Mouse (Mus musculus): ENCODE results near the gene Ggps1. TPM values are rescaled to one million over a fixed set of nuclear protein-coding genes. Genes with fewer than 3 reads are reported as not detected.

The Ggps1 gene
- 56.3 and 61.4 TPM in 2 replicates for polyA plus RNA-seq (2014; fragmentation: Nextera tagmentation; extraction: Ambion mirVana)

GRCm38 (mm10) chr13:14063013-14063941, at the start of gene Ggps1, which contains the start of gene Arid4b:
Gene Ggps1 (minus strand): TSS chr13:14063488.
Gene Arid4b (plus strand): TSS chr13:14063232.
- peak within 1 kb of the TSS; percentile 97 for H3K27ac ChIP-seq (ENCODE audit: low read length)
- WGBS: 0% methylated on average over 62 of the region's 64 CpGs
- peaks cover 6% of the 10 kb centered on the region; the same call in 1 of the 2 replicates for H3K4me1 ChIP-seq (ENCODE audit: control insufficient read depth, insufficient read depth, low read length)
- H3K4me2 ChIP-seq (replicated peaks; ENCODE audit: low read depth, low read length): peak within 1 kb of the TSS; percentile 71
- ATAC-seq (ENCODE audit: insufficient number of reproducible peaks, insufficient read depth, low FRiP score, low read depth): peak; percentile 98
- H3K27me3 ChIP-seq (ENCODE audit: control insufficient read depth, insufficient read depth, low read length): no peaks in the 10 kb centered on the region
- H3K36me3 ChIP-seq (ENCODE audit: control insufficient read depth, insufficient read depth, low read length): peaks cover 2% of the 10 kb centered on the region; the same call in 1 of the 2 replicates
- peak within 1 kb of the TSS; percentile 99 for H3K4me3 ChIP-seq (ENCODE audit: low read depth, low read length)
- peak within 1 kb of the TSS; percentile 98 for H3K9ac ChIP-seq (replicated peaks; ENCODE audit: low read depth, low read length)
- H3K9me3 ChIP-seq (ENCODE audit: control insufficient read depth, low read depth, low read length): no peaks in the 10 kb centered on the region

- no peaks in the 10 kb centered on the region for H3K4me1 ChIP-seq (ENCODE audit: control insufficient read depth, insufficient read depth, low read length)
- H3K27ac ChIP-seq (ENCODE audit: low read length): no peak overlapping the region
- H3K9ac ChIP-seq (replicated peaks; ENCODE audit: low read depth, low read length): no peak overlapping the region
- no peaks in the 10 kb centered on the region for H3K27me3 ChIP-seq (ENCODE audit: control insufficient read depth, insufficient read depth, low read length)
- H3K4me2 ChIP-seq (replicated peaks; ENCODE audit: low read depth, low read length): no peak overlapping the region
- WGBS: 68% methylated on average over 1 of the region's 1 CpGs
- ATAC-seq (ENCODE audit: insufficient number of reproducible peaks, insufficient read depth, low FRiP score, low read depth): no peak
- H3K9me3 ChIP-seq (ENCODE audit: control insufficient read depth, low read depth, low read length): no peaks in the 10 kb centered on the region
- no peaks in the 10 kb centered on the region for H3K36me3 ChIP-seq (ENCODE audit: control insufficient read depth, insufficient read depth, low read length)
- no peak overlapping the region for H3K4me3 ChIP-seq (ENCODE audit: low read depth, low read length)
These were observed 47.9 kb upstream of the Ggps1 start for GRCm38 (mm10) chr13:14111146-14111545.

- H3K27ac ChIP-seq (ENCODE audit: low read length): no peak overlapping the region
- ATAC-seq (ENCODE audit: insufficient number of reproducible peaks, insufficient read depth, low FRiP score, low read depth): no peak
- H3K36me3 ChIP-seq (ENCODE audit: control insufficient read depth, insufficient read depth, low read length): no peaks in the 10 kb centered on the region
- H3K9me3 ChIP-seq (ENCODE audit: control insufficient read depth, low read depth, low read length): no peaks in the 10 kb centered on the region
- no peak overlapping the region for H3K4me3 ChIP-seq (ENCODE audit: low read depth, low read length)
- H3K4me2 ChIP-seq (replicated peaks; ENCODE audit: low read depth, low read length): no peak overlapping the region
- H3K4me1 ChIP-seq (ENCODE audit: control insufficient read depth, insufficient read depth, low read length): no peaks in the 10 kb centered on the region
- H3K9ac ChIP-seq (replicated peaks; ENCODE audit: low read depth, low read length): no peak overlapping the region
- no peaks in the 10 kb centered on the region for H3K27me3 ChIP-seq (ENCODE audit: control insufficient read depth, insufficient read depth, low read length)
- 83% methylated on average over 2 of the region's 2 CpGs for WGBS
These were observed 47.0 kb upstream of the Ggps1 start for GRCm38 (mm10) chr13:14110154-14110873.

GRCm38 (mm10) chr13:14103026-14103425, 39.7 kb upstream of the Ggps1 start:
- H3K27ac ChIP-seq (ENCODE audit: low read length): no peak overlapping the region
- H3K4me3 ChIP-seq (ENCODE audit: low read depth, low read length): no peak overlapping the region
- H3K9ac ChIP-seq (replicated peaks; ENCODE audit: low read depth, low read length): no peak overlapping the region
- H3K9me3 ChIP-seq (ENCODE audit: control insufficient read depth, low read depth, low read length): no peaks in the 10 kb centered on the region
- H3K36me3 ChIP-seq (ENCODE audit: control insufficient read depth, insufficient read depth, low read length): no peaks in the 10 kb centered on the region
- no peaks in the 10 kb centered on the region for H3K27me3 ChIP-seq (ENCODE audit: control insufficient read depth, insufficient read depth, low read length)
- 72% methylated on average over 1 of the region's 1 CpGs for WGBS
- ATAC-seq (ENCODE audit: insufficient number of reproducible peaks, insufficient read depth, low FRiP score, low read depth): no peak
- H3K4me2 ChIP-seq (replicated peaks; ENCODE audit: low read depth, low read length): no peak overlapping the region
- no peaks in the 10 kb centered on the region for H3K4me1 ChIP-seq (ENCODE audit: control insufficient read depth, insufficient read depth, low read length)

- no peaks in the 10 kb centered on the region for H3K27me3 ChIP-seq (ENCODE audit: control insufficient read depth, insufficient read depth, low read length)
- H3K9ac ChIP-seq (replicated peaks; ENCODE audit: low read depth, low read length): no peak overlapping the region
- H3K36me3 ChIP-seq (ENCODE audit: control insufficient read depth, insufficient read depth, low read length): no peaks in the 10 kb centered on the region
- WGBS: 69% methylated on average over 1 of the region's 1 CpGs
- no peaks in the 10 kb centered on the region for H3K9me3 ChIP-seq (ENCODE audit: control insufficient read depth, low read depth, low read length)
- H3K27ac ChIP-seq (ENCODE audit: low read length): no peak overlapping the region
- H3K4me2 ChIP-seq (replicated peaks; ENCODE audit: low read depth, low read length): no peak overlapping the region
- no peak overlapping the region for H3K4me3 ChIP-seq (ENCODE audit: low read depth, low read length)
- H3K4me1 ChIP-seq (ENCODE audit: control insufficient read depth, insufficient read depth, low read length): no peaks in the 10 kb centered on the region
- ATAC-seq (ENCODE audit: insufficient number of reproducible peaks, insufficient read depth, low FRiP score, low read depth): no peak
These were observed 25.4 kb upstream of the Ggps1 start for GRCm38 (mm10) chr13:14088669-14089068.

GRCm38 (mm10) chr13:14075326-14075725, 12.0 kb upstream of the Ggps1 start:
- no peaks in the 10 kb centered on the region for H3K4me1 ChIP-seq (ENCODE audit: control insufficient read depth, insufficient read depth, low read length)
- H3K27ac ChIP-seq (ENCODE audit: low read length): no peak overlapping the region
- no peaks in the 10 kb centered on the region for H3K36me3 ChIP-seq (ENCODE audit: control insufficient read depth, insufficient read depth, low read length)
- 90% methylated on average over 1 of the region's 1 CpGs for WGBS
- no peak overlapping the region for H3K4me3 ChIP-seq (ENCODE audit: low read depth, low read length)
- no peak for ATAC-seq (ENCODE audit: insufficient number of reproducible peaks, insufficient read depth, low FRiP score, low read depth)
- no peak overlapping the region for H3K9ac ChIP-seq (replicated peaks; ENCODE audit: low read depth, low read length)
- H3K4me2 ChIP-seq (replicated peaks; ENCODE audit: low read depth, low read length): no peak overlapping the region
- no peaks in the 10 kb centered on the region for H3K27me3 ChIP-seq (ENCODE audit: control insufficient read depth, insufficient read depth, low read length)
- H3K9me3 ChIP-seq (ENCODE audit: control insufficient read depth, low read depth, low read length): no peaks in the 10 kb centered on the region

GRCm38 (mm10) chr13:14074371-14074770, 11.1 kb upstream of the Ggps1 start:
- no peak for ATAC-seq (ENCODE audit: insufficient number of reproducible peaks, insufficient read depth, low FRiP score, low read depth)
- H3K9ac ChIP-seq (replicated peaks; ENCODE audit: low read depth, low read length): no peak overlapping the region
- no peak overlapping the region for H3K27ac ChIP-seq (ENCODE audit: low read length)
- WGBS: 92% methylated on average over 1 of the region's 1 CpGs
- no peaks in the 10 kb centered on the region for H3K36me3 ChIP-seq (ENCODE audit: control insufficient read depth, insufficient read depth, low read length)
- no peak overlapping the region for H3K4me3 ChIP-seq (ENCODE audit: low read depth, low read length)
- H3K4me2 ChIP-seq (replicated peaks; ENCODE audit: low read depth, low read length): no peak overlapping the region
- H3K9me3 ChIP-seq (ENCODE audit: control insufficient read depth, low read depth, low read length): no peaks in the 10 kb centered on the region
- no peaks in the 10 kb centered on the region for H3K27me3 ChIP-seq (ENCODE audit: control insufficient read depth, insufficient read depth, low read length)
- H3K4me1 ChIP-seq (ENCODE audit: control insufficient read depth, insufficient read depth, low read length): no peaks in the 10 kb centered on the region

GRCm38 (mm10) chr13:14069291-14069690, 6.0 kb upstream of the Ggps1 start:
- Histone ChIP-seq H3K9ac (replicated peaks; ENCODE audit: low read depth, low read length) (no peak overlapping the region), H3K4me3 (ENCODE audit: low read depth, low read length) (no peak overlapping the region), H3K27me3 (ENCODE audit: control insufficient read depth, insufficient read depth, low read length) (no peaks in the 10 kb centered on the region), H3K4me1 (ENCODE audit: control insufficient read depth, insufficient read depth, low read length) (no peaks in the 10 kb centered on the region), H3K9me3 (ENCODE audit: control insufficient read depth, low read depth, low read length) (no peaks in the 10 kb centered on the region), H3K4me2 (replicated peaks; ENCODE audit: low read depth, low read length) (no peak overlapping the region), H3K27ac (ENCODE audit: low read length) (no peak overlapping the region), H3K36me3 (ENCODE audit: control insufficient read depth, insufficient read depth, low read length) (peaks cover 2% of the 10 kb centered on the region)
- 93% methylated on average over 1 of the region's 1 CpGs for WGBS
- ATAC-seq (ENCODE audit: insufficient number of reproducible peaks, insufficient read depth, low FRiP score, low read depth): no peak

All from stomach, embryonic 14.5 days (tissue).